Mouse (Mus musculus): ENCODE data around the gene Ltbp2. TPM values are rescaled to one million over a fixed set of nuclear protein-coding genes. Genes with fewer than 3 reads are reported as not detected.

Gene Ltbp2
- polyA plus RNA-seq, 1 experiment, result 2.2 TPM

DNA sequence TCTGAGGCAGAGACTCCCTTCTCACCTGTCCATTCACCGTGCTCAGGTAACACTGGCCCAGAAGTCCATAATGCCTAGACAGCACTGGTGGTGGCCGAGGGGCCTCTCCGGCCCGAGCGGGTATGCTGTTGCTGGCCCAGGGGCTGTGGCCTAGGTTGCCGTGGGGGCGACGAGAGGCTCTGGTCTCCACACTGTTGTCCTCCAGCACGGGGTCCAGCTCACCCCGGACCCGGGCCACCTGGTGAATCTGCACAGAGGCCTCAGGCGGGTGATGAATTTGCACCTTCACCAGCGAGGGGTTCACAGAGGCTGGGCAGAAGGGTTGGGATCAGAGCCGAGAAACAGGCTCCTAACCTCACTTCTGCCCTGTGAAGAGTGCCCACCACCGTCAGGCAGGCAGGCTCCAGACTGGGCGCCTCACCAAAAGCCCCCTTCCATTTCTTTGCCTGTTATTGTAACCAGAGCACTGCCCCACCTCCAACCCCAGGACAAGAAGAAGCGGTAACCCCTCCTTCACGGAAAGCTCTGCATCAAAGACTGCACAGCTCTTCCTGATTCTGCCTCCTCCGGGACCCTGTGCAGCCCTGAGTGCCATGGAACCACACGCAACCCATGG, 47.1 kb downstream of the Ltbp2 start:
- DNase-seq, result no peak
- TF ChIP-seq POLR2A (IDR thresholded peaks at IDR 0.05; ENCODE audit: low read depth, low read length) (no peak), CTCF (conservative IDR thresholded peaks at IDR 0.05; ENCODE audit: insufficient read depth, insufficient read length, low read depth, low read length) (no peak)
- WGBS, result 76% methylated on average over 20 of the region's 20 CpGs
- Histone ChIP-seq H3K36me3 (ENCODE audit: control insufficient read depth, insufficient read depth, low read length) (no peaks in the 10 kb centered on the region), H3K27ac (ENCODE audit: insufficient read depth, low read depth, low read length) (no peak overlapping the region), H3K4me1 (ENCODE audit: control insufficient read depth, insufficient read depth, low read length) (no peaks in the 10 kb centered on the region), H3K27me3 (replicated peaks; ENCODE audit: control insufficient read depth, insufficient read depth, low read length) (no peaks in the 10 kb centered on the region), H3K4me3 (ENCODE audit: insufficient read depth, low read depth, low read length) (no peak overlapping the region)

- Histone ChIP-seq H3K36me3 (ENCODE audit: control insufficient read depth, insufficient read depth, low read length) (no peaks in the 10 kb centered on the region), H3K27ac (ENCODE audit: insufficient read depth, low read depth, low read length) (no peak overlapping the region), H3K4me3 (ENCODE audit: insufficient read depth, low read depth, low read length) (no peak overlapping the region), H3K27me3 (replicated peaks; ENCODE audit: control insufficient read depth, insufficient read depth, low read length) (no peaks in the 10 kb centered on the region), H3K4me1 (ENCODE audit: control insufficient read depth, insufficient read depth, low read length) (no peaks in the 10 kb centered on the region)
- WGBS, result 48% methylated on average over 8 of the region's 8 CpGs
- no peak for TF ChIP-seq POLR2A (IDR thresholded peaks at IDR 0.05; ENCODE audit: low read depth, low read length)
- TF ChIP-seq CTCF (conservative IDR thresholded peaks at IDR 0.05; ENCODE audit: insufficient read depth, insufficient read length, low read depth, low read length), result no peak
- peak; percentile 12 for DNase-seq
These were observed 48.9 kb downstream of the Ltbp2 start for GRCm38 (mm10) chr12:84827384-84827933.

DNA sequence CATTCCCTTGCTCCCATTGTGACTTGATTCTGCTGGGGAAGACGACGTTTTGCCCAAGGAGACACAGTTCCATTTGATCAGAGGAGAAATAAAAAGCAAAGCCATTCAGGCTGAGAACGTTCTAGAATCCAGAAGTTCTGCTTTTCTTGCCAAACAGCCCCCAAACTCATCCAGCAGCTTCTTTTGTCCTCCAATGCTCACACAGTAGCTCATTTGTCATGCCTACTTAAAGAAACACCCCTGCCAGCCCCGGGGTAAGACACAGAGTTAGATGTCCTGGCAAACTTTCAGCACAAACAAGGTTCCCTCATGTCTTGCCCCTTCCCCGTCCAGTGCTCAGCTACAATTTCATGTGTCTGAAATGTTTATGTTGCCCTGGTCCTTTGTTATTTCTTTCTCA, 52.1 kb downstream of the Ltbp2 start:
- WGBS, result 59% methylated on average over 5 of the region's 5 CpGs
- Histone ChIP-seq H3K27me3 (replicated peaks; ENCODE audit: control insufficient read depth, insufficient read depth, low read length) (no peaks in the 10 kb centered on the region), H3K4me1 (ENCODE audit: control insufficient read depth, insufficient read depth, low read length) (no peaks in the 10 kb centered on the region), H3K36me3 (ENCODE audit: control insufficient read depth, insufficient read depth, low read length) (no peaks in the 10 kb centered on the region), H3K27ac (ENCODE audit: insufficient read depth, low read depth, low read length) (no peak overlapping the region), H3K4me3 (ENCODE audit: insufficient read depth, low read depth, low read length) (no peak overlapping the region)
- DNase-seq, result no peak
- no peak for TF ChIP-seq POLR2A (IDR thresholded peaks at IDR 0.05; ENCODE audit: low read depth, low read length)
- TF ChIP-seq CTCF (conservative IDR thresholded peaks at IDR 0.05; ENCODE audit: insufficient read depth, insufficient read length, low read depth, low read length), result no peak

DNA sequence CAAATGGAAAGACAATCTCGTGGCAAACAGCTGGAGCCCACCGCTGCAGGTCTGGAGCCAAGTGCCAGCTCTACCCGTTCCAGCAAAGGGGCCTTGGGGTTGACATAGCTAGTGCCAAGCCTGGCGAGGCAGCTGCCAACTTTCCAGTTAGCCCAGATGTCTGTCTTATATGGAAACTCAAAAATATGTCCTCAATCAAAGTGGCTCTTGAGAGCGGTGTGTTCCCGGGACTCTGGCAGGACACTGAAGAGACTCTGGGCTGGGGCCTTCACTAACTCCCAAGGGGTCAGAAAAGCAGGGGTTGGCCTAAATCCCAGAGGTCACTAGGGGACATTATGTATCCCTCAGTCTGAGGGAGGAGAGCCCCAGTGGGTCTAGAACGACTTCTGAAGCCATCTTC, 52.7 kb downstream of the Ltbp2 start:
- H3K4me1 ChIP-seq (ENCODE audit: control insufficient read depth, insufficient read depth, low read length), result no peaks in the 10 kb centered on the region
- no peak overlapping the region for H3K4me3 ChIP-seq (ENCODE audit: insufficient read depth, low read depth, low read length)
- H3K27ac ChIP-seq (ENCODE audit: insufficient read depth, low read depth, low read length), result no peak overlapping the region
- no peaks in the 10 kb centered on the region for H3K27me3 ChIP-seq (replicated peaks; ENCODE audit: control insufficient read depth, insufficient read depth, low read length)
- H3K36me3 ChIP-seq (ENCODE audit: control insufficient read depth, insufficient read depth, low read length), result no peaks in the 10 kb centered on the region
- 83% methylated on average over 7 of the region's 7 CpGs for WGBS
- no peak for DNase-seq
- TF ChIP-seq POLR2A (IDR thresholded peaks at IDR 0.05; ENCODE audit: low read depth, low read length), result no peak
- no peak for TF ChIP-seq CTCF (conservative IDR thresholded peaks at IDR 0.05; ENCODE audit: insufficient read depth, insufficient read length, low read depth, low read length)

DNA sequence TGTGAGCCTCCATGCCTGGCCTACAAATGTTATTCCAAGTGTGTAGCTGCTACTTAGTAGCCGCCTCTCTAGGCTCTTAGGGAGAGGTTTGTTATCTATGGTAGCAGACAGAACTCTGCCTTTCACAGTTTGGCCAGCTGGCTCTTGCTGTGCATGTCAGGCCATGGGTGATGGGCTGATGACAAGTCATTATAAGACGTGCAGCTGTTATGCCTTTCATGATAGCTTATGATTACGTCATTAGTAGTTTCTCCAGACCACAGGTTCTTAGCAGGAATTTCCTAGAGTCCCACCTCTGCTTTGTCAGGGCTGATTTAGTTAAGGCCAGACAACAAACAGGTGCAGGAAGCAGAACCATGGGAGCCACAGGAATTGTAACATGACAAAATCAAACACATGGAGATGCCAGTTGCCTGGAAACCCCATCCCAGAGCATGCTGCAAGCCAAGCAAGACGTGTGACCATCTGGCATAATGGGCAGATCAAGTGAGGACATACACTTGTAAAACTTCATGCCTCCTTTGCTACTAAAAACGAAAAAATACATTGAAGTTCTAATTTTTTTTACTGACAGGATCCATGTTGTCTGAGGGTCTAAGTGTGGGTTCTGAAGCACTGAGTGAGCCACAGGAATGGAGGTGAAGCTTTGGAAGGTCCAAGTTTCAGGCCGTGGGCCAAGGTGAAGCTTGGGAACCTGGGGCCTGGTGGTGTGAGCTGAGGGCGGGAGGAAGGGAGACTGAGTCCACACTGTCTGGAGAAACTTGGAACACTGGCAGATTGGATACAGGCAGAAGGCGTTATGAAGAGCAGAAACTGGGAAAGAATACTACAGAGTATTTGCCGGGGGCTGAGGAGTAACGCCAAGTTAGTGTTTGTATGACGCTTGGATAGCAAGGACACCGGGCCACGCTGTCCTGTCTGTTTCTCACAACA, 56.8 kb downstream of the Ltbp2 start:
- Histone ChIP-seq H3K4me3 (ENCODE audit: insufficient read depth, low read depth, low read length) (no peak overlapping the region), H3K27me3 (replicated peaks; ENCODE audit: control insufficient read depth, insufficient read depth, low read length) (no peaks in the 10 kb centered on the region), H3K4me1 (ENCODE audit: control insufficient read depth, insufficient read depth, low read length) (no peaks in the 10 kb centered on the region), H3K27ac (ENCODE audit: insufficient read depth, low read depth, low read length) (no peak overlapping the region), H3K36me3 (ENCODE audit: control insufficient read depth, insufficient read depth, low read length) (no peaks in the 10 kb centered on the region)
- DNase-seq, result no peak
- TF ChIP-seq CTCF (conservative IDR thresholded peaks at IDR 0.05; ENCODE audit: insufficient read depth, insufficient read length, low read depth, low read length) (no peak), POLR2A (IDR thresholded peaks at IDR 0.05; ENCODE audit: low read depth, low read length) (no peak)
- WGBS, result 90% methylated on average over 13 of the region's 13 CpGs

- DNase-seq, result no peak
- Histone ChIP-seq H3K36me3 (ENCODE audit: control insufficient read depth, insufficient read depth, low read length) (no peaks in the 10 kb centered on the region), H3K4me1 (ENCODE audit: control insufficient read depth, insufficient read depth, low read length) (no peaks in the 10 kb centered on the region), H3K27ac (ENCODE audit: insufficient read depth, low read depth, low read length) (no peak overlapping the region), H3K27me3 (replicated peaks; ENCODE audit: control insufficient read depth, insufficient read depth, low read length) (no peaks in the 10 kb centered on the region), H3K4me3 (ENCODE audit: insufficient read depth, low read depth, low read length) (no peak overlapping the region)
- WGBS, result 64% methylated on average over 4 of the region's 4 CpGs
- no peak for TF ChIP-seq POLR2A (IDR thresholded peaks at IDR 0.05; ENCODE audit: low read depth, low read length)
- TF ChIP-seq CTCF (conservative IDR thresholded peaks at IDR 0.05; ENCODE audit: insufficient read depth, insufficient read length, low read depth, low read length), result peak; percentile 20; the same call in 1 of the 2 replicates
These were observed 57.8 kb downstream of the Ltbp2 start for GRCm38 (mm10) chr12:84818496-84818895.
